Mouse (Mus musculus) liver, embryonic 12.5 days (tissue): ENCODE measurements at regions not wholly inside any gene's neighbourhood (a gene's known extent, or its start where the extent isn't known, plus 50 kb on each side); places are given as distances from the start of the nearest gene placed in this dataset.

Source experiments
- ATAC-seq: fragments of 200-750 bp; cut with Nextera tagmentation; 2 replicates; pipeline ENCODE4 v1.8.0; 2017; ENCODE audit warnings: moderate number of reproducible peaks, mild to moderate bottlenecking, moderate library complexity
- H3K27ac ChIP-seq: fragments of 300-500 bp; sonication (generic); 2 replicates; pipeline ENCODE4 v1.5.1; 2016; ENCODE audit warnings: mild to moderate bottlenecking
- H3K27me3 ChIP-seq: fragments of 300-500 bp; sonication (generic); replicated peaks from 2 replicates; pipeline ENCODE4 v1.6.1; 2016; ENCODE audit warnings: mild to moderate bottlenecking, moderate library complexity
- H3K36me3 ChIP-seq: fragments of 300-500 bp; sonication (generic); 2 replicates; pipeline ENCODE4 v1.6.1; 2016; ENCODE audit warnings: mild to moderate bottlenecking, moderate library complexity
- H3K4me1 ChIP-seq: fragments of 300-500 bp; sonication (generic); 2 replicates; pipeline ENCODE4 v1.6.1; 2016
- H3K4me2 ChIP-seq: fragments of 300-500 bp; sonication (generic); 2 replicates; pipeline ENCODE4 v1.6.1; 2016; ENCODE audit warnings: mild to moderate bottlenecking, moderate library complexity
- H3K4me3 ChIP-seq: fragments of 300-500 bp; sonication (generic); 2 replicates; pipeline ENCODE4 v1.5.1; 2016; ENCODE audit warnings: mild to moderate bottlenecking, moderate library complexity
- H3K9ac ChIP-seq: fragments of 300-500 bp; sonication (generic); 2 replicates; pipeline ENCODE4 v1.6.1; 2016; ENCODE audit warnings: mild to moderate bottlenecking, moderate library complexity
- H3K9me3 ChIP-seq: fragments of 300-500 bp; sonication (generic); replicated peaks from 2 replicates; pipeline ENCODE4 v1.6.1; 2016; ENCODE audit warnings: mild to moderate bottlenecking, moderate library complexity
- WGBS: fragments of 180-500 bp; shearing (Covaris S2); methylation state at CpG from one replicate; pipeline ENCODE4 v1.1.7; 2016; ENCODE audit not compliant: insufficient replicate concordance; 5-methylcytosine and 5-hydroxymethylcytosine counted together

DNA sequence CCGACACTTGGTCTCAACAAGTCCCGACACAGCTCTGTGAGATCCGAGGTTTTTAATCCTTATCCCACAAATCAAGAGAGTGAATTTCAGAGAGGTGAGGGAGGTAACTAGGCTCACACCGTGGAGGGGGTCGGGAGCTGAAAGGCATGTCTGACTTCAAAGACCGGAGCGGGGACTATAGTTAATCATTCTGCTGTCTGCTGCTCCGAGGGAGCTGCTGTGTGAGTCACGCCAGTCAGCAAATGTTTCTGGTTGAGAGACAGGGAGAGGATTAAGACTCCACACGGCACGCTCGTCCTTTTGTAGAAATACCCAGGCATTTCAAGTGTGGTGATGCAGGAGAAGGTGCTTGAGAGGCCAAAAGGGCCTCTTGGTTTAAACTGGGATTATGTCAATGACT, 214.1 kb upstream of the Kcnab2 start:
- no peak overlapping the region for H3K27ac ChIP-seq
- ATAC-seq: no peak
- H3K9me3 ChIP-seq: peaks cover 18% of the 10 kb centered on the region; the same call in 1 of the 2 replicates
- H3K27me3 ChIP-seq: no peaks in the 10 kb centered on the region
- no peaks in the 10 kb centered on the region for H3K4me1 ChIP-seq
- H3K9ac ChIP-seq: no peak overlapping the region
- 57% methylated on average over 12 of the region's 12 CpGs for WGBS
- H3K4me3 ChIP-seq: no peak overlapping the region
- no peak overlapping the region for H3K4me2 ChIP-seq
- no peaks in the 10 kb centered on the region for H3K36me3 ChIP-seq

DNA sequence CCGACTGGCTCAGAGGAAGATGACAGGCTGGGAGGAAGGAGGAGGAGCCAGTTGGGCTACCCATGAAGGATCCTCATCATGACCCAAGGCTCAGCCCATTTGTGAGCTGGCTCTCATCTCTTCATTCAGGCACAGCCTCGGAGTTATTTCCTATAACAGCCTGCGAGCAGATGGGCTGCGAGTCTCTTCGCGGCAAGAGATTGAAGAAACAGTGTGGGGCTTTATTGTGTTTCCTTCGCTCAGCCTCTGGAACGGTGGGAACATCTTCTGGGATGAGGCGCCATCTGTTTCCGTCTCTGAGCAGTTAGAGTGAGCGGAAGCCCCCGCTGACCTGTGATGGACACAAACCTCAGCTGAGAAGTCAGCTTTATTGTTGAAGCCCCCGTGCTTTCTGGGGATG, 213.6 kb upstream of the Kcnab2 start:
- 74% methylated on average over 13 of the region's 13 CpGs for WGBS
- Histone ChIP-seq H3K9me3 (peaks cover 22% of the 10 kb centered on the region; the same call in 1 of the 2 replicates), H3K36me3 (no peaks in the 10 kb centered on the region), H3K4me1 (no peaks in the 10 kb centered on the region), H3K4me2 (no peak overlapping the region), H3K9ac (no peak overlapping the region), H3K4me3 (no peak overlapping the region), H3K27me3 (no peaks in the 10 kb centered on the region), H3K27ac (no peak overlapping the region)
- ATAC-seq: no peak

DNA sequence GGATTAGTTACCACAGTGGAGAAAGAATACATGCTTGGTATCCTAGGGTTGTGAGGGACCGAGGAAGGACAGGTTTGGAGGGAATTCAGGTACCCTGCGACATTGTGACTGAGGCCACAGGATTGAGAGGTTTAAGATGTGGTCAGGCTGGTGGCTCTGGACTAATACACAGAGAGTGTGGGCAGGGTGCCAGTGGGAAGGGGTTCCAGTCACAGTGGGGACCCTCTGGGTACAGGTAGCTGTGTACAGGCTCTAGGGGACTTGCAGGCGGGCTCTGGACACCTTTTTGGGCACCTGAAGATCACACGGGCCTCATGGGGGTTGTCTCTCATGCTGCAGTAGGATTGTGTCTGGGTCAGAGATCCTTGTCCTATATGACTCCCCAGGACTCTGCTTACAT, 213.1 kb upstream of the Kcnab2 start:
- Histone ChIP-seq H3K27me3 (no peaks in the 10 kb centered on the region), H3K4me2 (no peak overlapping the region), H3K9me3 (peaks cover 23% of the 10 kb centered on the region; the same call in 1 of the 2 replicates), H3K36me3 (no peaks in the 10 kb centered on the region), H3K9ac (no peak overlapping the region), H3K27ac (no peak overlapping the region), H3K4me1 (no peaks in the 10 kb centered on the region), H3K4me3 (no peak overlapping the region)
- 76% methylated on average over 4 of the region's 4 CpGs for WGBS
- no peak for ATAC-seq

DNA sequence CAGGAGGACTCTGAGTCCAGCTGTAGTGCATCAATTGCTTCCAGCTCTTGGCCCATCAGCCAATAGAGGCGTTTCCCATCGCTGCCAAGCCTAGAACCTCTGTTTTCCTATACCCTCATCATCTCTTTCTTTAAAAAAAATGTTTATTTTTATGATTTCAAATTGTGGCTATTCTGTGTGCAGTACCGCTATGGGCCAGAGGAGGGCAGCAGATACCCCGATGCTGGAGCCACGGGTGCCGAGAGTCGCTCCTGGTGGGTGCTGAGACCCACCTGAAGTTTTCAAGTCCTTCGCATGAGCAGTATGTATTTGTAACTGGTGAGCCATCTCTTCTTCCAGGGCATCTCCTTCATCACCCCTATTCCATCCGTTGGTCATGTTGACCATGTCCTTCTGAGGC, 212.2 kb upstream of the Kcnab2 start:
- no peak for ATAC-seq
- Histone ChIP-seq H3K9me3 (peaks cover 23% of the 10 kb centered on the region; the same call in 1 of the 2 replicates), H3K4me3 (no peak overlapping the region), H3K4me2 (no peak overlapping the region), H3K27ac (no peak overlapping the region), H3K36me3 (no peaks in the 10 kb centered on the region), H3K9ac (no peak overlapping the region), H3K4me1 (no peaks in the 10 kb centered on the region), H3K27me3 (no peaks in the 10 kb centered on the region)
- 65% methylated on average over 9 of the region's 9 CpGs for WGBS

DNA sequence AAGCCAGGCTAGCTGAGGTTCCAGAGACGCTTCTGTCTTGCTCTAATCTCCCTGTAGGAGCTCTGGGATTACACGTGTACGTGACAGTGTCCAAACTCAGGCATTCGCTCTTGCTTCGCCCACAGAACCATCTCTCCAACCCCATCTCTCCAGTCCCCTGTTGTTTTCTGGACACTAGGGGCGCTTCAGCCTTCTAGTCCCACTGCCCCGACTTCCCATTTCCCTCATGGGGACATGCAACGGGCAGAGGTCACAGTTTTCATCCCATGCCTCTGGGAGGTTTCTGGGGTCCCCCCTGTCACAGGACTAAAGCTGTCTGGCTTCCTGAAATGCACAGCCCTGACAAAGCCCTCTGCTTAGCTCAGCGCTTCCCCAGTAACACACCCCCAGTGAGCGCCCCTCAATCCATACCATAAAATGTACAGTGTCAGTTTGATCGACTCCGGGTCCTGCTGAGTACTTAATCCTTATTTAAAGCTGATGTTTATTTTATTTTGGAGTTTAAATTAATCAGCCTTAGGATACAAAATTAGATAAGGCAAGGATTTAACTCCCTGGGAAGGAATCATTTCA, 208.9 kb upstream of the Kcnab2 start:
- no peak overlapping the region for H3K9ac ChIP-seq

DNA sequence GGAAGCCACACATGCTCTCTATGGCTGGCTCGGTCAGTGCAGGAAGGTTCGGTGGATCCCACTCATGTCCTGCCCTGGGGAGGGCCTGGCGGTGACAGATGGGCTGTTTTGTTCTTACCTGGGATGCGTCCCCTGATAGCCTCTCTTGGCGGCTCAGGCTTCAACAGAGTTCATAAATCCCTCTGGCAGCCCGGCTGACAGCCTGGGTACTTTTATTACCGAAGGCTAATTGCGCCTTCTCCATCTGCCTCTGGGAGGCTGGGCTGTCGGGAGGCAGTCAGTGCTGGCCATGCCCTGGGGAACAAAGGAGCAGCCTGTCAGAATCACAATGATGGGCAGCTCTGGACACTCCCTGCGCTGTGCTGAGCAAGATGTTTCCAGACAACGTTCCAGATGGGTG, 196.5 kb upstream of the Kcnab2 start:
- no peak overlapping the region for H3K4me3 ChIP-seq
- WGBS: 60% methylated on average over 11 of the region's 11 CpGs
- H3K27me3 ChIP-seq: no peaks in the 10 kb centered on the region
- no peak overlapping the region for H3K27ac ChIP-seq
- H3K36me3 ChIP-seq: no peaks in the 10 kb centered on the region
- no peak overlapping the region for H3K9ac ChIP-seq
- H3K4me1 ChIP-seq: no peaks in the 10 kb centered on the region
- H3K9me3 ChIP-seq: peaks cover 71% of the 10 kb centered on the region
- no peak overlapping the region for H3K4me2 ChIP-seq
- no peak for ATAC-seq

More for the DNA sequence above, 208.9 kb upstream of the Kcnab2 start:
- no peak overlapping the region for H3K27ac ChIP-seq
- H3K4me2 ChIP-seq: no peak overlapping the region
- WGBS: 55% methylated on average over 12 of the region's 12 CpGs
- ATAC-seq: no peak
- H3K9me3 ChIP-seq: peaks cover 36% of the 10 kb centered on the region
- no peak overlapping the region for H3K4me3 ChIP-seq
- H3K4me1 ChIP-seq: no peaks in the 10 kb centered on the region
- no peaks in the 10 kb centered on the region for H3K27me3 ChIP-seq
- no peaks in the 10 kb centered on the region for H3K36me3 ChIP-seq

DNA sequence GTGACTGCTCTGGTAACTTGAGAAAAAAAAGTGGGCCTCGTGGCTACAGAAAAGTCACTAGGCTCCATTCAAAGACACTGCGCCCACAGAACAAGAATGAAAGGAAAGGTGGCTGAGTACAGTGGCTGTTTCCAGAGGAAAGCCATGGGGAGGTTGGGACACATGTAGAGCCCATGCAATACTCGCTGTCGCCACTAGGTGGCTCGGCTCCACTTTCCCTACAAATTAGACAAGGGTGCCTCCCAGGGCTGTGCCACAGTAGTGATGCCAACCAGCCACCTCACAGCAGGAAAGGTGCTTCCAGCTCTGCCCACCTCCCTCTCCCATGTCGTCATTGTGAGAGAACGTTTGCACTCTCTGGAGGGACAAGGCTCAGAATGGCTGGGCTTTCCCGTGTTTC, 185.8 kb upstream of the Kcnab2 start:
- Histone ChIP-seq H3K4me1 (no peaks in the 10 kb centered on the region), H3K9ac (no peak overlapping the region), H3K36me3 (no peaks in the 10 kb centered on the region), H3K27me3 (no peaks in the 10 kb centered on the region), H3K27ac (no peak overlapping the region), H3K9me3 (peaks cover 56% of the 10 kb centered on the region), H3K4me2 (no peak overlapping the region), H3K4me3 (no peak overlapping the region)
- WGBS: 34% methylated on average over 8 of the region's 8 CpGs
- no peak for ATAC-seq

DNA sequence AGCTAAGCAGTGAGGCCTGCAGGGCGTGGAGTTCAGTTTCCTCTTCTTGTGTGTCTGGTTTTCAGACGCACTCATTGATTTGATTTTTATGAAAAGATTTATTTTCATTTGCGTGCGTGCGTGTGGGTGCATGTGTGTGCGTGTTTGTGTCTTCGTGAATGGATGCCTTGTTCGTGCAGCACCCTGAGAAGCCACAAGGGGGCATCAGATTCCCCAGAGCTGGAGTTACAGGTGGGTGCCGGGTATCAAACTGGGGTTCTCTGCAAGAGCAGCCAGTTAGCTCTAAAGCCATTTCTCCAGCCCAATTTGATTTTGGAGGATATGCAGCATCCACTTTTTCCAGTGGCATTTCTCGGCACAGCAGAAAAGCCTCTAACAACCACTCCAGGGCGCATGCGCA, 185.4 kb upstream of the Kcnab2 start:
- Histone ChIP-seq H3K4me2 (no peak overlapping the region), H3K4me1 (no peaks in the 10 kb centered on the region), H3K27me3 (no peaks in the 10 kb centered on the region), H3K9ac (no peak overlapping the region), H3K4me3 (no peak overlapping the region), H3K27ac (no peak overlapping the region), H3K36me3 (no peaks in the 10 kb centered on the region), H3K9me3 (peaks cover 53% of the 10 kb centered on the region)
- 86% methylated on average over 12 of the region's 12 CpGs for WGBS
- no peak for ATAC-seq

DNA sequence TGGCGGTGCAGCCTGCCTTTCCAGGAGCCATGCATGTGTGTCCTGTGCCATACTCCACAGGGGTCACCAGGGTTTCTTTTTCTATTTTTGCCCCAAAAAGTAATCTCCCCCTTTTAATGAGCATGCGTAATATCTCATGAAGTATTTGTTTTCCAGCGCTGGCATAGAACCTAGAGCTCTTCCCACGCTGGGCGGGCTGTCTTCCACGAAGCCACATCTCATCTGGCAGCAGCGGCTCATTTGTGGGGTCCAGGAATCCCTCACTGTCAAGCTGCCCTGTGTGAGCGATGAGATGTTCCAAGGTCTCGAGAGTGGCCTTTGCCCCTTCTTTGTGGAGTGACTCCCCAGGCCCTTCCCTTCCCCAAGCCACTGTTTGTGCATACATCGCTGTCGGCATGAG, 184.8 kb upstream of the Kcnab2 start:
- no peak overlapping the region for H3K4me3 ChIP-seq
- no peak overlapping the region for H3K27ac ChIP-seq
- WGBS: 77% methylated on average over 11 of the region's 11 CpGs
- peaks cover 50% of the 10 kb centered on the region for H3K9me3 ChIP-seq
- no peak overlapping the region for H3K9ac ChIP-seq
- H3K4me1 ChIP-seq: no peaks in the 10 kb centered on the region
- no peaks in the 10 kb centered on the region for H3K27me3 ChIP-seq
- no peak for ATAC-seq
- H3K4me2 ChIP-seq: no peak overlapping the region
- H3K36me3 ChIP-seq: no peaks in the 10 kb centered on the region

DNA sequence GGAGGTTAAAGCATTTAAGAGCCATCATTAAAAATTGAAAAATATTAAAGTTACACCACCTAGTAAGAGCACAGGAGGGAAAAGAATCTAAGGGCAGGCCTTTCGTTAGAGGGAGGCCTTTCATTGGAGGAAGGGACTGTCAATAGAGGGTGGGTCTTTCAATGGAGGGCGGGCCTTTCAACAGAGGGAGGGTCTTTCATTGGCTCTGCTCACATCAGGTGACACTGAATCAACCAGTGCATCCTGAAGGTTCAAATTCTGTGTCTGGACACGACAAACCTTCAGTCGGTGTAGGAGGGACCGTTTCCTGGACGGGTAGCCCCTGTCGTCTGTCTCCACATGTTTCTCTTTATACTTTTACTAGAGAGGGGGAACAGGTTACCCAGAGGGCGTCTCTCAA, 172.5 kb upstream of the Kcnab2 start:
- no peaks in the 10 kb centered on the region for H3K4me1 ChIP-seq
- H3K27me3 ChIP-seq: no peaks in the 10 kb centered on the region
- H3K4me3 ChIP-seq: no peak overlapping the region
- no peaks in the 10 kb centered on the region for H3K36me3 ChIP-seq
- H3K27ac ChIP-seq: no peak overlapping the region
- H3K9me3 ChIP-seq: peaks cover 16% of the 10 kb centered on the region
- no peak overlapping the region for H3K9ac ChIP-seq
- 64% methylated on average over 8 of the region's 8 CpGs for WGBS
- ATAC-seq: no peak
- no peak overlapping the region for H3K4me2 ChIP-seq

DNA sequence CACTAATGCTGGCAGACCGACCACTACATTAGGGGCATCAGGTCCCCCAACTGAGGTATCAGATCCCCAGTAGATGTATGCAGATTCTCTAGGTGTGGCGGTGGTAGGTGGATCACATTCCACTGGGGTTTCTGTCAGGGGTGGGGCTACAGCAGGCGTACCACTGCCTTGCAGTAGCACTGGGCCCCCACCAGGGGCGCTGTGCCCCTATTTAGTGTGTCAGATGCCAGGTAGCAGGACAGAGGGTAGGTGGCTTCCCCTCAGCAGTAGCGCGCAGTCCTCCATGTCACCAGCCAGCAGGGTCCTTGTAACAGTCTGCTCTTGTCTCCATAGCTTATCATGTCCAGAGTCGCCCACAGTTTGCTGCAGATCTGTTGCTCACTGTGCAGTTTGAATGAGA, 169.9 kb upstream of the Kcnab2 start:
- H3K27me3 ChIP-seq: no peaks in the 10 kb centered on the region
- 48% methylated on average over 7 of the region's 7 CpGs for WGBS
- H3K36me3 ChIP-seq: no peaks in the 10 kb centered on the region
- H3K9ac ChIP-seq: no peak overlapping the region
- no peak overlapping the region for H3K4me2 ChIP-seq
- H3K4me3 ChIP-seq: no peak overlapping the region
- H3K4me1 ChIP-seq: no peaks in the 10 kb centered on the region
- ATAC-seq: no peak
- H3K27ac ChIP-seq: no peak overlapping the region
- H3K9me3 ChIP-seq: peaks cover 16% of the 10 kb centered on the region

DNA sequence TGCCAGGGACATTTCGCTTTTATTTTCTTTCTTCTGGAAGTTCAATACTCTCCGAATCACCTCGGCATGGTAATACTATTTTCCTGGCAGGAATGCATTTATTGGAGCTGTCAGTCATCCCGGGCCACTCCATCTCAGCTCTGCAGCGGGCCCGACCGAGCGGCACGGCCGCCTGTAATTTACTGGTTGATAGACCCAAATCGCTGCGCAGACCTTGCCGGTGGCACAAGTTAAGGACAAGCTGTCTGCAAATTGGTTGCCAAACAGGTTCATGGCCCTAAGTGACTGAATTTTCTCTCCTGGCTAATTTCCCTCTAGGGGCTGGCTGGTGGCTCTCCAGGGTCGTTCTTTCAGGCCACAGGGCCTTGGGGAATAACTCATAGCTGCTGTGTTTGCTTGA, 169.4 kb upstream of the Kcnab2 start:
- H3K27ac ChIP-seq: no peak overlapping the region

DNA sequence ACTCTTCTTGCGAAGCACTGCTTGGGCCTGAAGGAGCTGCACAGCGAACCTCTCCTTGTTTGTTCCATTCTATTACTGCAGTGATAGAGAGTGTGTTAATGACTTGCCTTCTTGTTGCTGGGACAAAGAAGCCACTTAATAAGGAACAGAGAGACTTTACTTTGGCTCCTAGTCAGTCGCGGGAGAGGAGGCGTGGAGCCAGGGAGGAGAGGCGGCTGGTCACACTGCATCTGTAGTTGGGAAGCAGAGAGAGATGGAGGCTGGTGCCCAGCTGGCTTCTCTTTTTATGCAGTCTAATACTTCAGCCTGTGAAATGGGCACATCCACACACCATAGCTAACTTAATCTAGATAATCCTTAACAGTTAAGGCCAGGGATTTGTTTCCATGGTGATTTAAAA, 159.4 kb upstream of the Kcnab2 start:
- no peak overlapping the region for H3K4me3 ChIP-seq
- H3K36me3 ChIP-seq: no peaks in the 10 kb centered on the region
- no peaks in the 10 kb centered on the region for H3K4me1 ChIP-seq
- no peak overlapping the region for H3K9ac ChIP-seq
- no peak overlapping the region for H3K27ac ChIP-seq
- no peak for ATAC-seq
- no peaks in the 10 kb centered on the region for H3K9me3 ChIP-seq
- no peaks in the 10 kb centered on the region for H3K27me3 ChIP-seq
- H3K4me2 ChIP-seq: no peak overlapping the region
- 67% methylated on average over 6 of the region's 6 CpGs for WGBS

More for the DNA sequence above, 169.4 kb upstream of the Kcnab2 start:
- H3K4me1 ChIP-seq: no peaks in the 10 kb centered on the region
- no peak overlapping the region for H3K4me2 ChIP-seq
- H3K27me3 ChIP-seq: no peaks in the 10 kb centered on the region
- H3K36me3 ChIP-seq: no peaks in the 10 kb centered on the region
- ATAC-seq: no peak
- no peak overlapping the region for H3K9ac ChIP-seq
- no peak overlapping the region for H3K4me3 ChIP-seq
- H3K9me3 ChIP-seq: peaks cover 16% of the 10 kb centered on the region
- 81% methylated on average over 14 of the region's 14 CpGs for WGBS
